Mouse (Mus musculus): ENCODE results near the gene Rarg.
"Not testable (repeated sequence)": the region's sequence is repeated elsewhere in the genome, so short reads cannot be mapped to it uniquely, and the experiment has no call there.

Rarg gene

DNA sequence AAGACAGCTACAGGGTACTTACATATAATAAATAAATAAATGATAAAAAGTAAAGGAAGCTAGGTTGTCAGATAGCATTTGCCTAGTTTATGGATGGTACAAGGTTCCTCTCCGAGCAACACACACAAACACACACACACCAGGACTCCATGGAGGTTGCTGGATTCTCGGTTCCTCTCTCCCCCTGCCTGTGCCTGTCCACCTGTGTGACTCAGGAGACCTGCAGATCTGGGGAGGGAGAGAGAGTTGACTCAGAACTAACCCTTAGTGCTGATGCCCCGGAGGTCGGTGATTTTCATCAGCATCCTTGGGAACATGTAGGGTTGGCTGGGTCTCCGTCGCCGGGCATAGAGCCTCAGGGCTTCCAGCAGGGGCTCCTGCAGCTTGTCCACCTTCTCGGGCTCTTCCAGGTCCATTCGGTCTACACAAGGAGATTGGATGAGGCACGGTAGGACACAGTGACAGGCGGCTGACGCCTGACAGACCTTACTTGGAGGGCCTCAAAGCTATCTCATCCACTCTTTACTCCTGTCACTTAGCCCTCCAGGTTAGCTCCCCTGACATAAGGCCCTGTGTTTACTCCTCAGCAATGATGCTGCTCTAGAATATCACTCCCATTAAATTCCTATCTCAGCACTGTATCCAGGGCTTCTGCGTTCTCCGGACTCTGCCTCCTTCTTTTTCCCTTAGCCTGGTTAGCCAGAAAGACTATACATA lies 18.6 kb downstream of the Rarg start:
- no peak for DNase-seq (ENCODE audit: low spot score)

DNA sequence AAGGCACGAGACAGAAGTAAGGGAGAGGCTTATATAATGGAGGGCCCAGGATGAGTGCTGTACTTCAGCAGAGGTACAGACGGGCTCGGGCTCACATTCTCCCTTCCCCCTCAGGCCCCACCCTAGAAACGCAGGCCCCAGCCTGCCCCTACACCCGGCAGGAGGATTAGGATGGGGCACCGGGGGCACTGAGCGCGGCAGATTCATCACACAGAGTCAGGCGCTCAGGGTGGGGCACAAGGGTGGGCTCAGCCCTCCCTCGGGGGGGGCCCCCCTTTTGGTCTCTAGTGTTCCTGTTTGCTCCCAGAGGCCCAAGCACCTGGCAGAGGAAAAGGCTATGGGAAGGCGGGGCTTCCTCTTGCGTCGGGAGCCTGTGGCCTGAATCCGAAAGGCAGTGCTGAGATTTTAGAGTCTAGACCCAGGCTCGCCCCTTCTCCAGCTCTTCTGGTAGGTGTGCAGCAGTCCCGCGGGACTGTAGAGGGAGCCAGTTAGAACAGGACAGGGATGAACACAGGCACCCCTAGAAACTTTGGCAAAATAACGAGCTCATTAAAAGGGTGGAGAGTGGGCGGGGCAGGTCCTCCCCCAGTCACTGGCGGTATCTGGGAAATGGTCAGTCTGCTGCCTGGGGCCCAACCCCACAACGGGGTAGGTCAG lies 21.8 kb downstream of the Rarg start:
- DNase-seq (ENCODE audit: low spot score), result no peak

DNA sequence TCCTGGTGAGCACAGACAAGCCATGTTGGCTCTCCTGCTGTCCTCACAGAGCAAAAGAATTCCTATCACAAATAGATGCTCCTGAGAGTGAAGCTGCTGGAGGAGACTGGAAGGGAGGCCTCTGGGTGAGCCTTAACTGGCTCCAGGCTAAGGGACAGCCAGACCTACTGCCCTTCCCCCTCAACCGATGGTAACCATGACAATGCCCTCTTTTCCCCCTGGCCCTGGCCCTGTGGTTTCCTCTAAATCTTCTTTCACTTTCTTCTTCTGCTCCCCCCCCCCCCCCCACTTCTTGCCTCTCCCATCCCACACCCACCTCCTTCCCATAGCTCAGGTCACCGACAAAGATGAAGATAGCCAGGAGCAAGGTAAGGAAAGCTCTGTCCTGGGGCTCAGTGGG lies 23.4 kb downstream of the Rarg start:
- no peak for DNase-seq (ENCODE audit: low spot score)

DNA sequence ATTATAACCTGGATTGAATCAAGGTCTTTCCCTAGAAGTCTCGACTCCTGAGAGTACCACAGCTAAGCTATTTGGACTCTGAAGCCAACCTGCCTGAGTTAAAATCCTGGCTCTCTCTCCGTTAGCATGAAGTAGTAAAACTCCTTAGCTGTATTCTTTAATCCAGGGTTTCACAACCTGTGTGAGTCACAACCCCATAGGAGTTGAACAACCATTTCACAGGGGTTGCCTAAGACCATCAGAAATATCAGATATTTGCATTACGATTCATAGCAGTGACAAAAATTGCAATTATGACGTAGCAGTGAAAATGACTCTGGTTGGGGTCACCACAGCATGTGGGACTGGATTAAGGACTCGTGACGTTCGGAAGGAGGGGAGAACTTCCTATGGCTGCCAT lies 24.6 kb downstream of the Rarg start:
- DNase-seq (ENCODE audit: low spot score), result no peak

DNA sequence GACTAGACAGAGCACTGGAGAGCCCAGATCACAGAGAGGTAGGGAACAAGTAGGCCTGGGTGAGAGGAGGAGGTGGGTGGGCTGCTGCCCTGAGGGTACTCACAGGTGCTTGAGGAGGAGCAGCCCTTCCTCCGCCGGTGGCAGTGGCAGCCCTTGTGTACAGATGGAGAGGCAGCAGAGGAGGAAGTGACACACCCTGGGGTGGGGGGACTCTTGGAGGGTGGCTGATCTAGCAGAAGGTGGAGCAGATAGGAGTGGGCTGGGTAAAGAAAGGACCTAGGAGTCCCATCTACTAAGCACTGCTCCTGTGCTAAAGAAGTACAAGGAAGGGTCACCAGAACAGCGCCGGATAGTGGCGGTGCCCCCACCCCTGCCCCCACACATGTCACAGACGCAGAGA lies 25.6 kb downstream of the Rarg start, which contains the start of gene Itgb7:
Itgb7 (minus strand) TSS at position 197 of the 400 bp plus-strand sequence.
- DNase-seq (ENCODE audit: low spot score), result no peak

DNA sequence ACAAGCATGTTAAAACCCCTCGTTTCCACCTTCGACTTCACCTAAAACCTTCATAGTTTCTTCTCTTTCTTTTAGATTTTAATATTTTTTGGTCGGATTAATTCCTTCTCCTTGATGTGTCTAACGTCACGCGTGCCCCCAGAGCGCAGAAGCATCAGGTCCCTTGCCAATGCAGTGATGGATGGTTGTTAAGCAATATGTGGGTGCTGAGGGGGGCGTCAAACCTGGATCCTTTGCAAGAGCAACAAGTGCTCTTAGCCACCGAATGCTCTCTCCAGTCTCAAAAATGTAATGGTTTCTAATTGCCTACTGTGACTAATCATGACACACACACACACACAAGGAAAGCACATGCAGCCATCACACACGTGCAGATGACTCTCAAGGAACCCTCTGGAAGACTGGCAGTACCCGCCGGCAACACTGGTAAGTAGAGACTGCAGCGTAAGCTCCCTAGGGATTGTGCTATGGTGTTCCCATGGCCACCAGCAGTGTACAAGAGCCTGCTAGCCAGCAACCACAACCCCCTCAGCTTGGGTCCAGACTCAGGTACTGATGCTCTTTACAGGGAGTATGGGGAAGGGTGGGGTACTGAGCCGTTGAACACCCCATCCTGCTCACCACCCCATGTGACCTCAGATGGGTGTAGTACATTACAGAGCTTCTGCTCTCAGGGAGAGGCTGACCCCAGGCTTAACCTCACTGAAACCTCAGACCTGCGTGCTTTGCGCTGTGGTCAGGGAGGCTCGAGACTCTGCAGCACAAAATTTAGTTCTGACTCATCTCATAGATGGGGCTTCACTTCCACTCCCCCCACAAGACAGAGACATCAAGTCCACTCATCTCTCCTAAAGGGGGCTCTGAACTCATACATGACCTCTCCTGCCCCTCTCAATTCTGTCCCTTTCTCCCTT lies 26.7 kb downstream of the Rarg start:
- DNase-seq (ENCODE audit: low spot score), result no peak

DNA sequence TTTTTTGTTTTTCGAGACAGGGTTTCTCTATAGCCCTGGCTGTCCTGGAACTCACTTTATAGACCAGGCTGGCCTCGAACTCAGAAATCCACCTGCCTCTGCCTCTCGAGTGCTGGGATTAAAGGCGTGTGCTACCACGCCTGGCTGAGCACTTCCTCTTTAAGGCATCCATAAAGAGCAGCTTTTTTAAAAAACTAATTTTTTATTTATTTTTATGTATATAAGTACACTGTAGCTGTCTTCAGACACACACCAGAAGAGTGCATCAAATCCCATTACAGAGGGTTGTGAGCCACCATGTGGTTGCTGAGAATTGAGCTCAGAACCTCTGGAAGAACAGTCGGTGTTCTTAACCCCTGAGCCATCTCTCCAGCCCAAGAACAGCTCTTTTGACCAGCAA lies 31.7 kb downstream of the Rarg start:
- DNase-seq (ENCODE audit: low spot score), result not testable (repeated sequence)

DNA sequence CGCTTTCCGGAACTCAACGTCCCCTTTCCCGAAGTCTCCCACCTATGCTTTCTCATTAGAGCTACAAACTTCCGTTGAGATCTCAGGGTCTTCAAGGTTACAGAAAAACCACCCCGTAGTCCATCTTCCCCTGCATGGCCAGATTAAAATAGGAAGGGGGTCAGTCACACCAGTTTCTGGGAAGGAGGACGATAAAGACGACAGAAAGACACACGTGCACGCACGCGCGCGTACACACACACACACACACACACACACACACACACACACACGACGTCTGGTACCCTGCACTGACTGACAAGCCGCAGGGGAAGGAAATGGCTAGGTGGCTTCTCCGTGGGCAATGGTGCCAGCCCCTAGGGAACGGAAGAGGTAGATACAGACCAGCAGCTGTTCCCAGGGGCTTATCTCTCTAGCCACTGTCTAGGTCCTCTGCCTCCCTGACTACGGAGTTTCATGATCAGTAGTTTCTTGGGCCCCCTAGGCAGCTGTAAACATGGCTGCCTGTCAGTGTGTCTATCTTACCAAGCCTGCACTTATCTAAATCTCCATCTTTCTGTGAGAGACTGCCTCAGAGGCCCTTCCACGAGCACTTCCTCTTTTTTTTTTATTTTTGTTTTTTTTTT lies 32.2 kb downstream of the Rarg start:
- DNase-seq (ENCODE audit: low spot score), result no peak

DNA sequence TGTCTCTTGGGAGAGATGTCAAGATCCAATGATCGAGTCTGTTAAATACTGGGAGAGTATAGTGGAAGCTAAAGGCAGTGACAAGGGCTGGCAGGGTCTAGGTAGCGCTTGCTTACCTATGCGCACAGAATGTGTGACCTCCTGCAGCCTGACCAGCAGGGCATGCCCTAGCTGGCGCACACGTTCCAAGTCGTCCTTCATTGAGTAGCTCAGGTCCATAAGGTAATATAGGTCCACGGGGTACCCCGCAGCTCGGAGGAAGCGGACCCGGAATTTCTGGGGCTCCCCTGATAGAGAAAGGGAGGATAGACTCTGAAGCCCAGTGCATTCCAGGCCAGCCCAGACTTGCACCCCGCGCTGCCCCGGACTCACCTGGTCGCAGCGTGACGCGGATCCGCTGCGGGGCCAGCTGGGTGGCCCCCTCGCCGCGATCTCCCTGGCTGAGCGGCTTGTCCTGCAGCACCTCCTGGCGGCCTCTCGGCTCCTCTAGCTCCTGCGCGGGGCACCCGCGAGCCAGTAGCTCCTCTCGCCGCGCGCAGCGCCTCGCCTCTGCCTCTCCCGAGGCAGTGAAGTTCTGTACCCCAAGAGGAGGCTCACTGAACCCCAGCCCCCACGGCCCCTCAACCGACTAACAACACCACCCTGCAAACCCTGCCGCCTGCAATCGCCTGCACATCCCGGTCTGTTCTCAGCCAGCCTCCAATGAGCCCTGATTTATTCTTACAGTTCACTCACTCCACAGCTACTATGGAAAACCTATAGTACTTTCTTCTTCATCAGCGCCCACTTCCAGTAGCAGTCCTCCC lies 32.9 kb downstream of the Rarg start:
- DNase-seq (ENCODE audit: low spot score), result peak; percentile 67

DNA sequence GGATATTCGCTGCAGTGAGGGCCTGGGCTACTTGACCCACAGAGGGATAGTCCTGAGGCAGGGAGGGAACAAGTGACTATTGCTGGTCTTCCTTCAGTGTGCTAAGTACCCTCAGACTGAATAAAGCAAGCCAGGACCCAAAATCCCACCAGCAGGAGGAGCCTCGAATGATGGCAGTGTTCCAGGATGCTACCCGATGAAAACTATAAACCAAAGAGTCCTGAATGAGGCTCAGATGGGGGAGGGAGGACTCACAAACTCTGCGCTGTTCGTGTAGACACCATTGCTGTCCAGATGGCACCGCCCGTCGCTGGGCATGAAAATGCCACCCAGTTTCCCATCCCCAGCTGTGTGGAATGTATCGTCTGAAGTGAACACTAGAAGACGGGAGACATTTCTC lies 34.9 kb downstream of the Rarg start:
- DNase-seq (ENCODE audit: low spot score), result no peak

DNA sequence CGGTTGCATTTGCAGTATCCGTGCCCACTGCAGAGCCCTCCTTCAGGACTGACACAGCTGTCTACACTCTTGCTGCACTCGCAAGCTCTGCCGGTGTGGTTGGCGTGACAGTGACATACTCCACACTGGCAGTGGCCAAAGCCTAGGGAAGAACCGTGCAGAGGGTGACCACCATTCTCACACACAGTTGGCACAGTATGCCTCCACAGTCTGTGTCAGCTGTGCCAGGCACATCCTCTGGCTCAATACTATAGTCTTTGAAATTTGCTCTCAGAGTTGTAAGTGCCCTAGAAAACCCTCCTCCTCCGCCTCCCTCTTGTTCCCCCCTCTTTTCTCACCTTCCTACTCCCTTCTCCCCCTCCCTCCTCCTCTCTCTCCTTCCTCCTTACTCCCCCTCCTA lies 40.0 kb downstream of the Rarg start:
- DNase-seq (ENCODE audit: low spot score), result no peak

DNA sequence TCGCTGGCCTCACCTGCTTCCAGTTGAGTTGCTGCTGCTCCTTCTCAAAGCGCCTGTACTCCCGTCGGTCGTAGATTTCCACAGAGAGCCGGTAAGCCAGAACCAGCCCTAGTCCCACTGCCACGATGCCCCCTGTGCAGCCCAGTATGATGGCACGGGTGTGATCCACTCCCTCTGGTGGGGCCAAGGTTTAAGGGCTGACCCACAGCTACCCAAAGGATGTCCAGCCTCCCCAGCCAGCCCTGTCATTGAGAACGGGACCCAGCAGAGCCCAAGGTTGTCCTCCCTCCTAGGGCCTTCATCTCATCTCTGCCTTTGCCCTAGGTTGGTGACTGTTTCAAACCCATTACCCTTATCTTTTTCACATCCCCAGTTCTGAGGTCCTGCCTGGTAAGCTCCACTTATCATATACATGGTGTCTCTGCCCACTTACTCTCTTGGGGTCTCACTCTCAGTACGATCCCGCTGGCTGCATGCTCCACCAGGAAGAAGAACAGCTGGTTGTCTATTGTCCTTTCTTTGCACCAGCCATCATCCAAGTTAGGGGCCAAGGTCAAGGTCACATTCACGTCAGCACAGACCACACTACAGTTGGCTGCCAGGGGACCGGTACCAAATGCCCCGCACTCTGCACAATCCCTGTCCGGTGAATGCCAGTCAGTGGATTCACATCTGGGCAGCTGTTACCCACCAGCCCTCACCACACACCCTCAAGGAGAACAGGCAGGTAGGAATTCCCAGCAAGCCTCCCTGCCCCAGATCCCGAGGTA lies 40.7 kb downstream of the Rarg start:
- DNase-seq (ENCODE audit: low spot score), result no peak

DNA sequence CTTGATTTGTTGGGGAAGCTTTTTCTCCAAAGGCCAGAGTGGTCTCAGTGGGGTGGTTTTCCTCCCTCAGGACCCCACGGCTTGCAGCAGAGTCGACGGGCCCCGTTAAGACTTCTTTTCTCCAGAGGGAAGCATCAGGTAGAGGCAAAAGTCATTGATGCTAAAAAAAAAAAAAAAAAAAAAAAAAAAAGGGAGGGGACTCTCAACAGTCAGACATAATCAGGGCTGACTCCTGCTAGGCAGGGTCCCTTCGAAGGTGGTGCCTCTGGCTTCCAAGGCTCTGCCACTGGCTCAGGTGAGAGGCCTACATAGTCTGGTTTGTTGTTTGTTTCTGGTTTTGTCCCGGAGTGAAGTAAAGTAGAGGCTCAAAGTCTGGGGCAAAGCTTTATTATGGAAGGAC lies 41.7 kb downstream of the Rarg start:
- DNase-seq (ENCODE audit: low spot score), result no peak

DNA sequence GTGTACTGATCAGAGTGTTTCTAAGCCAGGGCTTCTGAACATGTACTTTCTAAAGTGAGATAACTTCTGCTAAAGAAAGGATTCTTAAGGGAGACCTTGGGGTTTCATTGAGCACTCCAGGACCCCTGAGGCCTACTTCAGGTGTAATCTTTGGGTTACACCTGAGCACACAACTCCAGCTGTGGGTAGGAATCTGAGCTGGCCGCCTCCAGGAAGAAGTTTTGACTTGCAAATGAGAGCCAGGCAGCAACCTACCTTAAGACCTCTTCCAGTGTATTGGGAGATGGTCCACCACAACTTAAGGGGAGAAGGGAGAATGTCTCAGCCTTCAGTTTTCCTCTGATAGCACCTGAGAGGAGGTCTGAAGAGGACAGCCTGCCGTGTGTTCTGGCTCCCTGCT lies 43.2 kb downstream of the Rarg start:
- no peak for DNase-seq (ENCODE audit: low spot score)

DNA sequence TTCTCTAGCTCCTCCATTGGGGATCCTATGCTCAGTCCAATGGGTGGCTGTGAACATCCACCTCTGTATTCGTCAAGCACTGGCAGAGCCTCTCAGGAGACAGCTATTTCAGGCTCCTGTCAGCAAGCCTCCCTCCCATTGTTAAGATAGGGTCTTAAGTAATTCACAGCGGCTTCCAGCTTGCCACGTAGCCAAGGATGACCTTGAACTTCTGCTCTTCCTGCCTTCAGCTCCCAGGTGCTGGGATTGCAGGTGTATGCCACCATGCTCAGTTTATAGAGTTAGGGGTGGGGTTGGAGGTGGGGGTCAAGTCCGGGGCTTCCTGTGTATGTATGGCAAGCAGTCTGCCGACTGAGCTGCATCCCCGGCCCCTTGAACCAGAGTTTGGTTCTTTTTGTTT lies 45.4 kb downstream of the Rarg start:
- DNase-seq (ENCODE audit: low spot score), result no peak

DNA sequence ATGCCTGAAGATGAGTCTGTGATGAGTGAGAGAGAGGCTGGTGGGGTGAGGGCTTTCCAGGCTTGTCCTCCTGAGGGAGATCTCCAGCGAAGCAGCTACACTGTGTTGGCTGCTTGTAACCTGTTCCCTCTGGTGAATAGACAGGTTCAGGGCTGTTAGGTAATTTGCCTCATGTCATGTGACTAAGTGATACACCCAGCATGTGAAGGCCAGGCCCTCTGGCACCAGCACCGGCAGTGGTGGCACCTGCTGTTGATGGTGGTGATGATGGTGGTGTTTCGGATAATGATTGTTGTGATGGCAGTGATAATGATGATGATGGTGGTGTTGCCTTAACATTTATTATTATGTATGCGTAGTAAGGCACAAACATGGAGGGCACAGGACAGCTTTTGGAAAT lies 46.5 kb downstream of the Rarg start:
- DNase-seq (ENCODE audit: low spot score), result no peak

DNA sequence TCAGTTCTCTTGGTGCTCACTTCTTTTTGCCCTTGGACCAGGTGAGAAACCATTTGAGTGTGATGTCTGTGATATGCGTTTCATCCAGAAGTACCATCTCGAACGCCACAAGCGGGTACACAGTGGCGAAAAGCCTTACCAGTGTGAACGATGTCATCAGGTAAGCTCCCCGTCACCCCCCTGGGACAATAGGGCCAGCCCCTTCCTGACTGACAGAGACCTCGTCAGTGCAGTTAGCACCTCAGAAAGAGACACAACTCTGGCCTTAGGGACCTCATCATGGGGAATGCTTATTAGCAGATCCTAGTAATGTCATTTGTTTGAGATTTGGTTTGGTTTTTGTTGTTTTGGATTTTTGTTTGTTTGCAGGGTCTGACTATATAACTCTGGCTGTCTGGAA lies 48.2 kb downstream of the Rarg start:
- no peak for DNase-seq (ENCODE audit: low spot score)

DNA sequence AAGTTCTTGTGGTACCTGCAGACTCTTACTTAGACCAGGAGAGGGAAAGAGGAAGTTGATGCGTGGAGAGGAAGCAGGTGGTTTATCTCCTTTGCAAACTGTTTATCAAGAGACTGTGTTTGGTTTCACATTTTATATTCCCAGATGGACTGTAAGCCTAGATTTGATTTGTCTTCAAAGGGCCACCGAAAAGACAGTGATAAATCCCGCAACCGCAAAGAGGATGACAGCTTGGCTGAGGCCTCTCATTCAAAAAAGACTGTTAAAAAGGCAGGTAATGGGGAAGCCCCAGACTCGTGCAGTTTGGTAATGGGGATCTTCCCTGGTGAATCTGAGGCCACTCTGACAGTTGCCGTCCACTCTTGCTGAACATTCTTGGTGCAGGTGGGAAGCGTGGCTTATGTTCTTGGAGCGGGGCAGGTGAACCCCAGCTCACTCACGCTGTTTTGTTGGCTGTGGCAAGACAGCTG lies 49.2 kb downstream of the Rarg start:
- no peak for DNase-seq (ENCODE audit: low spot score)

DNA sequence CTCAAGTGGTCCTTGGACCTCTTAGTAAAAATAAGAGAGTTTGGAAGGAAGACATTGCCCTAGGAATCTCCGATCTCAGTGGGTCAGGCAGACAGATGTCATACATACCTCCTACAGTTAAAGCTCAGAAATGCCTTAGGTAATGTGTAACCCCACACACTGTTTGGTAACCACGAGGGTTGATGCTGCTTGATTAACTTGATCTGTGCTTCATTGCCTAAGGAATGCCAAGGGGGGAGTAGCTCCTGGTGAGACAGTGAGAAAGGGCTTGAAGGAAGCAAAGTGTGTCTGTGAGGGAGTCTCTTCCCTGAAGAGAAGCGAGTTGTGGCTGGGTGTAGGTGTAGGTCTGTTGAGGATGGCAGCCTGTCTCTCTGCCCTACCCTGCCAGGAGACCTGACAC lies 50.0 kb downstream of the Rarg start:
- DNase-seq (ENCODE audit: low spot score), result no peak

DNA sequence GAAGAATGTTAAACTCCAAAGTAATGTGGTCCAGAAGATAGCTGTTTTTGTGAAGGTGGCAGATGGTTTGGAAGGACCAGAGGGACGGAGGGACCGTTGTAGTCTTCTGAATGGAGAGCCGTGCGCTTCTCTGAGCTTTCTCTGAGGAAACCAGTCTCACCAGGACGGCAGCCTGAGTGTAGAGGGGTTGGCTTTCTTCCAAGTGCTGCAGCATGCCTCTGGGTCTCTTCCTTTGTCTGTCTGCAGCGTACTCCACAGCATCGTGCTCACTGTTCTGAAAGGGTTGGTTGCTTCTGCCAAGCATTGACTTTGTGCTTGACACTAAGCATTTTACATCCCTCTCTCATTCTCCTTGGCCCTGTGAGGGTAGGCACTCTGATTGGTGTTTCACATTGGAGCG lies 51.5 kb downstream of the Rarg start:
- DNase-seq (ENCODE audit: low spot score), result no peak
